Mouse (Mus musculus) liver, embryonic 14.5 days (tissue): Measurements from ENCODE around the gene Fgfr2. TPM values are rescaled to one million over a fixed set of nuclear protein-coding genes. Genes with fewer than 3 reads are reported as not detected.

ENCODE experiments used
- ATAC-seq: fragments of 200-750 bp; cut with Nextera tagmentation; 2 replicates; pipeline ENCODE4 v1.8.0; 2017; ENCODE audit warnings: moderate number of reproducible peaks, mild to moderate bottlenecking, moderate library complexity; ENCODE audit not compliant: insufficient read depth
- DNase-seq, 3 experiments: peaks; one replicate each; pipeline ENCODE4 v3.0.0-alpha.2; 2012 to 2013; ENCODE audit warnings: low read depth in 3 of 3, low spot score in 3 of 3
- H3K27ac ChIP-seq: fragments of 300-500 bp; sonication (generic); 2 replicates; pipeline ENCODE4 v1.5.1; 2014; ENCODE audit warnings: moderate library complexity, mild to moderate bottlenecking, control low read depth, inconsistent platforms
- H3K27me3 ChIP-seq: fragments of 300-500 bp; sonication (generic); 2 replicates; pipeline ENCODE4 v1.6.1; 2014; ENCODE audit warnings: mild to moderate bottlenecking, low read length, moderate library complexity; ENCODE audit not compliant: control insufficient read depth, insufficient read depth
- H3K36me3 ChIP-seq: fragments of 300-500 bp; sonication (generic); replicated peaks from 2 replicates; pipeline ENCODE4 v1.6.1; 2014; ENCODE audit warnings: low read depth; ENCODE audit not compliant: control insufficient read depth, insufficient read depth
- H3K4me1 ChIP-seq, 2 experiments: fragments of 200-500 bp in 1 of 2; fragments of 300-500 bp in 1 of 2; sonication (generic) in 1 of 2; replicated peaks; 2 replicates each; pipeline ENCODE4 v1.6.1; 2012 to 2014; ENCODE audit warnings: antibody characterized with exemption in 1 of 2, inconsistent platforms in 1 of 2, low read length in 1 of 2; ENCODE audit not compliant: control insufficient read depth in 2 of 2, insufficient read depth in 2 of 2
- H3K4me2 ChIP-seq: fragments of 300-500 bp; sonication (generic); 2 replicates; pipeline ENCODE4 v1.6.1; 2014; ENCODE audit warnings: low read depth, mild to moderate bottlenecking, control low read depth, moderate library complexity
- H3K4me3 ChIP-seq, 2 experiments: fragments of 200-500 bp in 1 of 2; fragments of 300-500 bp in 1 of 2; sonication (generic) in 1 of 2; 2 replicates each; pipeline ENCODE4 v1.5.1; 2012 to 2014; ENCODE audit warnings: low read depth in 2 of 2, low read length in 2 of 2, mild to moderate bottlenecking in 2 of 2, control low read depth in 1 of 2, inconsistent platforms in 1 of 2, moderate library complexity in 1 of 2; ENCODE audit not compliant: insufficient read depth in 1 of 2
- H3K9ac ChIP-seq: fragments of 300-500 bp; sonication (generic); replicated peaks from 2 replicates; pipeline ENCODE4 v1.6.1; 2014; ENCODE audit warnings: mild to moderate bottlenecking, control low read depth, moderate library complexity
- H3K9me3 ChIP-seq: fragments of 300-500 bp; sonication (generic); 2 replicates; pipeline ENCODE4 v1.6.1; 2016; ENCODE audit warnings: low read length, mixed read lengths; ENCODE audit not compliant: control insufficient read depth
- CTCF ChIP-seq: IDR thresholded peaks from 2 replicates; pipeline ENCODE4 v1.5.1; 2016; ENCODE audit warnings: antibody characterized with exemption, low read depth, control low read depth
- EP300 ChIP-seq: IDR thresholded peaks from 2 replicates; pipeline ENCODE4 v1.6.1; 2016; ENCODE audit warnings: antibody characterized with exemption, low read depth
- WGBS: fragments of 180-500 bp; shearing (Covaris S2); extraction: QIAGEN DNeasy Blood & Tissue Kit; methylation state at CpG from one replicate; pipeline ENCODE4 v1.1.7; 2014; ENCODE audit not compliant: insufficient replicate concordance; 5-methylcytosine and 5-hydroxymethylcytosine counted together
- polyA plus RNA-seq, 2 experiments: library from polyadenylated mRNA; depleted of rRNA in 1 of 2; stranded (reverse) in 1 of 2; unstranded in 1 of 2; fragments of >200 nt; fragmentation: Nextera tagmentation in 1 of 2; extraction: Ambion mirVana in 1 of 2; gene quantifications; 2 replicates each; pipeline versions ENCODE4 v1.2.1 to v1.2.3; 2012 to 2014

The Fgfr2 gene
- polyA plus RNA-seq, 2 experiments = 7.9 to 8.8 TPM

GRCm38 (mm10) chr7:132673931-132674755 is 449.0 kb downstream of the Fgfr2 start:
- TF ChIP-seq EP300 (no peak), CTCF (peak; percentile 35; the same call in 1 of the 2 replicates)
- WGBS = 70% methylated on average over 17 of the region's 17 CpGs
- Histone ChIP-seq H3K4me2 (no peak overlapping the region), H3K27ac (no peak overlapping the region), H3K27me3 (no peaks in the 10 kb centered on the region), H3K36me3 (no peaks in the 10 kb centered on the region), H3K9me3 (no peaks in the 10 kb centered on the region), H3K4me1 (peaks cover 0 to 3% of the 10 kb centered on the region in 2 experiments; a peak in 1 of 4 replicates), H3K9ac (no peak overlapping the region), H3K4me3 (no peak overlapping the region)
- ATAC-seq = no peak
- no peak for DNase-seq

GRCm38 (mm10) chr7:132672481-132672959 is 450.6 kb downstream of the Fgfr2 start:
- H3K27ac ChIP-seq = no peak overlapping the region
- WGBS = 39% methylated on average over 7 of the region's 7 CpGs
- ATAC-seq = peak; percentile 52
- no peak for DNase-seq
- TF ChIP-seq CTCF (0 out of 2 replicates have a peak, but pooled peaks have one; percentile 6), EP300 (no peak)
- no peaks in the 10 kb centered on the region for H3K36me3 ChIP-seq
- peaks cover 0 to 3% of the 10 kb centered on the region in 2 experiments; a peak in 1 of 4 replicates for H3K4me1 ChIP-seq
- H3K9ac ChIP-seq = no peak overlapping the region
- no peaks in the 10 kb centered on the region for H3K9me3 ChIP-seq
- H3K4me3 ChIP-seq = no peak overlapping the region
- H3K27me3 ChIP-seq = no peaks in the 10 kb centered on the region
- H3K4me2 ChIP-seq = no peak overlapping the region

GRCm38 (mm10) chr7:132670863-132671165 is 452.3 kb downstream of the Fgfr2 start:
- WGBS = 74% methylated on average over 3 of the region's 3 CpGs
- Histone ChIP-seq H3K4me2 (no peak overlapping the region), H3K4me1 (peaks cover 0 to 3% of the 10 kb centered on the region in 2 experiments; a peak in 1 of 4 replicates), H3K36me3 (no peaks in the 10 kb centered on the region), H3K4me3 (no peak overlapping the region), H3K9me3 (no peaks in the 10 kb centered on the region), H3K9ac (no peak overlapping the region), H3K27me3 (no peaks in the 10 kb centered on the region), H3K27ac (no peak overlapping the region)
- ATAC-seq (no peak; the same call in 1 of the 2 replicates), DNase-seq (no peak)
- no peak for TF ChIP-seq CTCF
- no peak for TF ChIP-seq EP300

DNA sequence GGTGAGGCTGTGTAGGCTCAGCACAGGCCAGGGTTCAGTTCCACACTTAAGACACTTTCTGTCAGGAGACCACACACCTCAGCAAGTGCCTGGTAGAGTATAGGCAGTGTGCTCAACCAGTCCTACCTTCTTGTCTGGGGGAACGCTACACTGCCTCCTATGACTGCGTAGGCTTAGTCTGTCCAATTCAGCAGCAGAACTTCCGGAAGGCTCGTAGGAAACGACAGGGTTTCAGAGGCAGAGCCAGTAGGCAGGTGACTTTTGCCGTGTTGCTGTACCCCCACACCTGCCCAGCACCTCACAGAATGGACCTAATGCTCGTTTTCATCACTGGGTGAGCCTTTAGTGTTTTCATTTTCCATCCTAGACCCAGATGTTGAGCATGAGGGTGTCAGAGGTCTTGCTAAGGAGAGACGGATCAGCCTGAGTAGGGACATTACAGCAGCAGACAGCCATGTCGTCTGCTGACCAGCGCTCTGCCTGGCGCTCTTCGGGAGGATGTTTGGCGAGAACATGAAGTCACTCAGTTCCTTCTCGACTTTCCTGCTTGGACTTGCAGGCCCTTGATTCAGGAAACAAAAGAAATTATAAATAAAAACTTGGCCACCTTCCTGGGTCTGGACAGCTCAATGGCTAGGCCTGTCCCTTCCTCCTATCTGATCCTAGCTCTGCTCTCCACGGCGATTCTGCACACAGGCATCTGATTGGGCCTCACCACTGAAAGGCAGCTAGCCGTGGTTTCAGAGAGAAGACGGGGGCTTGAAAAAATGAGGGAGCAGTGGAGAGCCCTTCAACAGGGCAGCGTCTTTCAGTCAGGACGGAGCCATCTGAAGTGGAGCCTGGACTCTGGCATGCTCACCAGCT is 452.9 kb downstream of the Fgfr2 start:
- ATAC-seq = no peak
- no peak for DNase-seq
- Histone ChIP-seq H3K9ac (no peak overlapping the region), H3K4me2 (no peak overlapping the region), H3K27me3 (no peaks in the 10 kb centered on the region), H3K9me3 (no peaks in the 10 kb centered on the region), H3K4me3 (no peak overlapping the region), H3K27ac (no peak overlapping the region), H3K4me1 (peaks cover 0 to 3% of the 10 kb centered on the region in 2 experiments; a peak in 1 of 4 replicates), H3K36me3 (no peaks in the 10 kb centered on the region)
- TF ChIP-seq EP300 = no peak
- no peak for TF ChIP-seq CTCF
- WGBS = 72% methylated on average over 20 of the region's 20 CpGs

GRCm38 (mm10) chr7:132668604-132669003 is 454.5 kb downstream of the Fgfr2 start:
- no peaks in the 10 kb centered on the region for H3K9me3 ChIP-seq
- H3K27ac ChIP-seq = no peak overlapping the region
- no peak for TF ChIP-seq EP300
- no peak for TF ChIP-seq CTCF
- H3K4me3 ChIP-seq = no peak overlapping the region
- DNase-seq (no peak), ATAC-seq (no peak)
- H3K27me3 ChIP-seq = no peaks in the 10 kb centered on the region
- H3K4me1 ChIP-seq = peaks cover 0 to 8% of the 10 kb centered on the region in 2 experiments; a peak in 2 of 4 replicates
- 61% methylated on average over 2 of the region's 2 CpGs for WGBS
- H3K4me2 ChIP-seq = no peak overlapping the region
- no peaks in the 10 kb centered on the region for H3K36me3 ChIP-seq
- H3K9ac ChIP-seq = no peak overlapping the region
